Mouse (Mus musculus) left cerebral cortex, adult 18-20 months (tissue): ENCODE measurements around the gene Rdm1. TPM values are rescaled to one million over a fixed set of nuclear protein-coding genes. Genes with fewer than 3 reads are reported as not detected.

Experiments
- DNase-seq, 2 experiments: peaks; one replicate each; pipeline ENCODE4 v3.0.0; 2021 to 2022; ENCODE audit warnings: low spot score in 2 of 2, mixed read lengths in 1 of 2
- total RNA-seq, 2 experiments: library from RNA; stranded (reverse); gene quantifications; 2 replicates each; pipeline ENCODE4 v1.2.3; 2021

Rdm1 gene
- total RNA-seq, 2 experiments from 2014 or later, result 9.0 to 11.0 TPM

DNA sequence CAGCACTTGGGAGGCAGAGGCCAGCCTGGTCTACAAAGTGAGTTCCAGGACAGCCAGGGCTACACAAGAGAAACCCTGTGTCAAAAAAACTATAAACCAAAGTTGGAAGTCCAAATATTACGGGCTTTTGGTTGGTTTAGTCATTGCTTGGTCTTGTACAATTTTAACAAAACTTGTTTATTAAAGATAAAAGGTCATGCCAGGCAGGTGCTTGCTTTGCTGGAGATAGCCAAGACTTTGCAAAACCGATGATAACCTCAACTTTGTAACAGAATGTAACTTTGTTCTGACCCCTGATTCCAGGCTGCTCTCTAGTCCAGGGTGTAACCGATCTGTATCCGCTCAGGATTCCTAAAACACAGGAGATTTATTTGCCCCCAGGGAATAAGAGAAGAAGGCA is 29.4 kb downstream of the Rdm1 start:
- DNase-seq, result no peak

DNA sequence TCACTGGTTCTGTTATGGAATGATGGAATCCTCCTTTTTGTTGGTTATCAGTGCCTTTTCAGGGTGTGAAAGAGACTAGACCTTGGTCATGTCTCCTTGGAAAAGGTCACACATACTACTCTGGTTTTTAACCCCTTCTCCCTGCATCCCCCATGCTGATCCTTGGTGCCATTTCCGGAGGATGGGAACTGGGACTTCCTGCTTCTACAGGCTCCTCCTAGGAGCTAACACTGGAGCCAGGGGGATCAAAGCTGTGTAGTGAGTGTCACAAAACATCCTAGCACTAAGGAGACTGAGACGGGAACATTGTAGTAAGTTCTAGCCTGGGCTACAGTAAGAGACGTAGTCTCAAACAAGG is 30.5 kb downstream of the Rdm1 start:
- no peak for DNase-seq

DNA sequence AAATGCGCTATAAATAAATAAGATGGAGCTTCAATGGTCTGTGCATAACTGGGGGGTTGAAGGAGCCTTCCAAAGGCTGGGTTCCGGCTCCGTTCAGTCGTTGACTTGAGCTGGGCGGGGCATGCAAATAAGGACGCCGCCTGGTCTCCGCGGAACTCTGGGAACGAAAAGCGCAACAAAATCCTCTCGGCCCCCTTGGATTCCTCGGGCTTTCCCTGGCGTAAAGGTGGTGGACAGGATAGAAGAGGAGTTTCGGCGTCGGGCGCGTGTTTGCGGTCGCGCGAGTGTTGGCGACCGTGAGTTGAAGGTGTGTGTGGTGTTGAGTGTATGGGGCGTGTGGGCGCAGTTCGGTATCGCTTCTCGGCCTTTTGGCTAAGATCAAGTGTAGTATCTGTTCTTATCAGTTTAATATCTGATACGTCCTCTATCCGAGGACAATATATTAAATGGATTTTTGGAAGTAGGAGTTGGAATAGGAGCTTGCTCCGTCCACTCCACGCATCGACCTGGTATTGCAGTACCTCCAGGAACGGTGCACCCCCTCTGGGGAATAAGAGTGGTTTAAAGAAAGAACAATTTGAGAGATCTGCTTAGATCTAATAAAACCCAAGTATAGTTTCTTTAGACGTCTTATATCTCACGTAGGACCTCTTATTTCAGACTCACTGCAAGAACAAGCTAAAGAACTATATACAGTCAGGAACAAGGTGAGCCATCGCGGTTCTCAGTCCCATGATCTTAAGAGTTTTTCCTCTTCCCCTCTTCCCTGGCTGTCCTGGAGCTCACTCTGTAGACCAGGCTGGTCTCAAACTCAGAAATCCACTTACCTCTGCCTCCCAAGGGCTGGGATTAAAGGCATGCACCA is 31.1 kb downstream of the Rdm1 start:
- peak; percentile 73 for DNase-seq

DNA sequence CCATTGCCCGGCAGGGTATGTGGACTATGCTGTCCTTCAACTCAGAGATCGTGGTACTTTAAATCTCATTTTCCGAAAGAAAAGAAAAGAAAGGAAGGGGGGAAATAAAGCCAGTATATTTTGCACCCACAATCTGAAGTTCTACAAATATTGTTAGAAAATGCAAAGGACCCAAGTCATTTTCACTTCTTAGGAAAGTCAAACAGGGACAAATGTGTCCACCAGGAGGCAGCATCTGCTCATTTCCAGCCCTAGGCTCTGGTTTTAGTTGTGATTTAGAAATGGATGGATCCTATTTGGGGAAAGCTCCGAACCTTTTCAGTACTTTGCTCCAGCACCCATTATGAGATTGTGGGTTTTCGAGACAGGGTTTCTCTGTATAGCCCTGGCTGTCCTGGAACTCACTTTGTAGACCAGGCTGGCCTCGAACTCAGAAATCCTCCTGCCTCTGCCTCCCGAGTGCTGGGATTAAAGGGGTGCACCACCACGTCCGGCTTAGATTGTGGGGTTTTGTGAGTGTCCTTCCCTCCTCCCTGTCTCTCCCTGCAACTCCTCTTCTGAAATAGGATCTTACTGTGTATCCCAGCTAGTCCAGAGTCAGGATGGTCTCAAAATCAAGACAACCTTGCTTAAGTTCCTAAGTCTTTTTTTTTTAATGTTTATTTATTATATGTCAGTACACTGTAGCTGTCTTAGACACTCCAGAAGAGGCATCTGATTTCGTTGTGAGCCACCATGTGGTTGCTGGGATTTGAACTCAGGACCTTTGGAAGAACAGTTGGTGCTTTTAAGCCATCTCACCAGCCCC is 32.0 kb downstream of the Rdm1 start:
- DNase-seq, result peak; percentile 52 to 67

DNA sequence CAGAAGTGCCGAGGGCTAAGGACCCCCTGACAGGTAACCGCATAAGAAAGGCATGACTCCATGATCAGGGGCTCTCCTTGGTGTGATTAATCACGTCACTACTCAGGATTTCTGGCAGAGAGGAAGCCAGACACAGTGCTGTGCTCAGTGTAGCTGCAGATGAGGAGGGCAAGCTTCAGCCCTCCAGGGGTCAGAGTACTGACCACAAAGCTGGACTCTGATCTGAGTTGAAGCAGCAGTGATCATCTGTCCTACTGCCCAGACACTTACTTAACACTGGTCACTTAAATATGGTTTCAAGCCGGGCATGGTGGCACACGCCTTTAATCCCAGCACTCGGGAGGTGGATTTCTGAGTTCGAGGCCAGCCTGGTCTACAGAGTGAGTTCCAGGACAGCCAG is 34.2 kb downstream of the Rdm1 start:
- DNase-seq, result no peak

DNA sequence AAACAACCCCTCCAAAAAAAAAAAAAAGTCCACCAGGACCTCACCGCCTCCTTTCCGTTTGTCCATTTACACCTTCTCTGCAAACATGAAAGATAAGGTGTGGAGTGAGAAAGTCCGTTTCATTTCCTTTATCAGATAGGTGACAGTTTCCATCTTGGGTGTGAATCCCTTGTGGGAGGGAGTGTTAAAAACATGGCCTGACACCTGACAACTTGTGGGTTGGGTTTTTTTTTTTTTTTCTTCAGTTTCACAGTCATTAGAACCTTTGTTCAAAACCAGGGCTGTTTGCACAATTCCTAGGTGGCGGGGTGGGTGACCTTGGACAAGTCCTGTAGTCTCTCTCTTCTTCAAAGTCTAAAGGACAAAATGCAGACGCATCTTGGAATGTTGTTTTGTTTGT is 34.8 kb downstream of the Rdm1 start:
- no peak for DNase-seq

DNA sequence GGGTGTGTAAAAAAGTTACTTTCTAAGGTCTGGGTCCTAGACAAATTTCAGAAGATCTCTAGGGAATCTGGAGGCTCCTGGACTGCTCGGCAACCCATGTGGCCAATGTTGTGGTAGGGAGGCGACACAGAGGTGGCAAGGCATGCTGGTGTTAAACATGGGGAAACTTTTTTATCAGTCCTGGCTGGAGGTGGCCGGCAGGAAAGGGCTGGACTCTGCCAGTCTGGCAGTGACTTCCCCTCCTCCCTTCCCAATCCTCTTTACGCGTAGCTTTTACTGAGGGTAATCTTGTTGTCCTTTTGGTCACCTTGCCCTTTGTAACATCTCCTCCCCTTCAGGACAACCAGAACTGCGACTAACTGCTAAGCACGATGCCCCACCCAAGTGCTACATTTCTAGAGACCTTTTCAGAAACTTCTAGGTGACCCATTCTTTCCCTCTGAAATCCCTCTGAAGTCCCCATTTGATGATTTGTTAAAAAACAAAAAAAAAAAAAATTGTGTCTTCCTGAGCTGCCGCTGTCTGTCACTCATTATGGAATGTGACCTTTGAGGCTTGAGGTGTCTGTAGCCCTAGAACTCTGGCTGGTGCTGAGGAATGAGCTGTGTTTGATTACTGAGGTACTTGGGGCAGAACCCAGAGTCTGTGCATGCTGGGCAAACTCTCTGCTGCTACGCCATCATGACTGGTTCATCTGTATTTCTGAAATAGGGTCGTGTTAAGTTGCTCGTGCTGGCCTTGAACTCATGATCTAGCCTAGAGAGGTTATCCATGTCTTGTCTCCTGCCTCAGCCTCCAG is 36.4 kb downstream of the Rdm1 start:
- no peak for DNase-seq

DNA sequence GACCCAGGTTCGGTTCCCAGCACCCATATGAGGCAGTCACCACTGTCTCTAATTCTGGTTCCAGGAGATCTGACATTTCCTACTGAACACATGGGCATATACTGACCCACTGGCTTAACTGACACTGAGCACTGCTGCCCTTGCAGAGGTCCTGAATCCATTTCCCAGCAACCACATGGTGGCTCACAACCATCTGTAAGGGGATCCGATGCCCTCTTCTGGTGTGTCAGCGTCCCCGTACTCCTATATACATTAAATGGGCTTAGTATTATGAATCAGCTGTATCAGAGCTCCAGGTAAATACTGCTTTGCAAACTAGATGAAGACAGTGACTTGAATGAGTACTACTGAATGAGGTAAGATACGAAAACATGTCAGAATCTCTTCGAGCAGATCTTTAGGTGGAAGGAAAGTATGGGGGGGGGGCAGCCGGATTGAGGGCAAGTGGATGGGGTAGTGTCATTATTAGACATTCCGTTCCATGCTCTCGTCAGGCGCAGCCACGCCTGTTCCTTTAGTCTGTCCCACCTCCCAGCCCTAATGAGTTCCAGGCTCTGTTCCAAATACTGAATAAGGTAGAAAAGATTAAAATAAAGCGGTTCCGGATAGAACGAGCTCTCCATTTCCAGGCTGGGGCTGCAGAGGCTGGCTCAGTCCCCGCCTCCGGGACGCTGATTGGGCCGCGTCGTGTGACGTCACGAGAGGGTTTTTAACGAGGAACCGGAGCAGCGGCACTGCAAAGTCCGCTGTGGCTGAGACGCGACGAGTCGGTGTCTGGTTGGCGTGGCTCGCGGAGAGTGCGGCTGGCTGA is 38.0 kb downstream of the Rdm1 start, which contains the start of gene Arl4d:
Gene Arl4d (plus strand): TSS at position 717 of the 811 bp plus-strand sequence.
- peak; percentile 97 to 98 for DNase-seq

DNA sequence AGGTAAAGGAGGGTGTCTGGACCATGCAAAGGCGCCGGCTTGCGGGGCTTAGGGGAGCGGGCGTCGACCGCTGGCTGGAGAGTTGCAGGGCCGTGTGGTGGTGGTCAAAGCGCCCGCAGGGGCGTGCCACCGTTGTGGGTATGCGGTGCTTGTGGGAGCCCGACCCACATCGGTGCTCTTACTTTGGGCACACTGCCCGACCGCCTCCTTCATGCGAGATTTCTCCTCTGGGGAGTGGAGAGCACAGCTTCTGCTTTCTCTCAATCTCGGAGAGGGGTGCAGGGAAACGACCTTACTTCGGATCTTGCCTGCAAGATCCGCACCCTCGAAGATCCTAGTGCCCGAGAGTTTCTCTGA is 38.6 kb downstream of the Rdm1 start:
- no peak for DNase-seq

DNA sequence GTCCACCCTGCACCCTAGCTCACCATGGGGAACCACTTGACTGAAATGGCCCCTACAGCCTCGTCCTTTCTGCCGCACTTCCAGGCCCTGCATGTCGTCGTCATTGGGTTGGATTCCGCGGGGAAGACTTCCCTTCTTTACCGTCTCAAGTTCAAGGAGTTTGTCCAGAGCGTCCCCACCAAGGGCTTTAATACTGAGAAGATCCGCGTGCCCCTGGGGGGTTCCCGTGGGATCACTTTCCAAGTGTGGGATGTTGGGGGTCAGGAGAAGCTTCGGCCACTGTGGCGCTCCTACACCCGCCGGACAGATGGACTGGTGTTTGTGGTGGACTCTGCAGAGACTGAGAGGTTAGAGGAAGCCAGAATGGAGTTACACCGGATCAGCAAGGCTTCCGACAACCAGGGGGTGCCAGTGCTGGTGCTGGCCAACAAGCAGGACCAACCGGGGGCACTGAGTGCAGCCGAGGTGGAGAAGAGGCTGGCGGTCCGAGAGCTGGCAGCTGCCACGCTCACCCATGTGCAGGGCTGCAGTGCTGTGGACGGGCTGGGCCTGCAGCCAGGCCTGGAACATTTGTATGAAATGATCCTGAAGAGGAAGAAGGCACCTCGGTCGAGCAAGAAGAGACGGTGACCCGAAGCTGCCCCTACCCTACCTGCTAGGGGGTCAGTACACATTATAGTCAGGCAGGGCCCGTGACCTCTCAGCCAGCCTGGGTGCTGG is 39.8 kb downstream of the Rdm1 start:
- peak; percentile 18 to 29 for DNase-seq

DNA sequence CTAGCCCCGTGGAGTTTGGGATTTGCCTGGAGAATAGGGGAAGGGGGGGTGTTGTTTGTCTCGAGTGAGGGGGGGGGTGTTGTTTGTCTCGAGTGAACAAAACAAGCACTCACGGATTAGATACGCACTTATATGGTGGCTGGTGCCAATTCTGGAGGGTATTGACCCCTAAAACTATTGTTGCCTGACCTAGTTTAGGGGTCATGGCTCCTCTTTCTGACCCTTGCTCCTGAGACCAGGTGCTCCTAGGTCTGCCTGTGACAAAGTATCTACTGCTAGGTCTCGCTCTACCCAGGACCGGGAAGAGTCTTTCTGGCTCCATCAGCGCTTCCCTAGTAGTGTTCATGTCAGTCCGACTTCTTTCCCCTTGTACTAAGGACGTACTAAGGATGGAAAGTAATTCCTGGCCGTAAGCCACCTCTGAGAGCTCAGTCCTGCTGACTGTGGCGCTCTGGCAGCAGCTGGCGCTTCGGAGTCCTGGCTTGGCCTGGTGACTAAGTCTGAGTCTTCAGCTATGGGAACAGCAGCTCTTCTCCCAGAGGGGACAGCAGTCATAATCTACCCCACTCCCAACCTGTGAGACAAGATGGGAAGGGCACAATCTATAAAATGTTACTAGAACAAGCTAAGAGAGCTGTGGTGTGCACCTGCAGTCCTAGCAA is 41.0 kb downstream of the Rdm1 start:
- peak; percentile 62 to 69 for DNase-seq

DNA sequence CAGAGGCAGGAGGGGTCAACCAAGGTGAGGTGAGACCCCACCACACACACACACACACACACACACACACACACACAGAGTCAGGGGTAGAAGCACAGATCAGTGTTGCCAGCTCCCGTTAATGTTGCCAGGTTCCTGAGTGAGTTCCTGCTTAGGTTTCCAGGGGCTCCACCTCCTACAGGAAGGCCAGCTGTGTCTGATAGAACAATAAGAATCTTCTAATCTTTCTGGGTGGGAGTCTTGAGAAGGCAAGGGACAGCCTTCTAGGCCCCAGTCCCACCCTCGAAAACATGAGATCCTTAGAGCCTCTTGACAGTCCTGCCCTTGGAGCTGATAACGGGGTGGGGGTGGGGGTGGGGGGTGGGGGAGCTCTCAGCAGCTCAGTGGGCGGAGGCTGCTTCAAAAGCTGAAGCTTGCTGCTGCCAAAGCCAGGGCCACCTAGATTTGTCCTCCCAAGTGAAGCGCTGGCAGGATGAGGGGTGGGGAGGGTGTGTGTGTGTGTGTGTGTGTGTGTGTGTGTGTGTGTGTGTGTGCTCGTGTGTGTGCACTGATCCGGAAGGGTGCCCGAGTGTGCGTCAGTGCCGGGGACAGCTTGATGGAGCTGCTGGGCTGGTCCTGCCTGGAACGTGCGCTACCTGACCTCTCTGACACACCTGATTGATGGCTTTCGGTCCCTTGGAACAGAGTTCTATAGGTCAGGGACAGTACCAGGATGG is 41.7 kb downstream of the Rdm1 start:
- peak in 1 of 2 experiments; percentile 24 for DNase-seq

DNA sequence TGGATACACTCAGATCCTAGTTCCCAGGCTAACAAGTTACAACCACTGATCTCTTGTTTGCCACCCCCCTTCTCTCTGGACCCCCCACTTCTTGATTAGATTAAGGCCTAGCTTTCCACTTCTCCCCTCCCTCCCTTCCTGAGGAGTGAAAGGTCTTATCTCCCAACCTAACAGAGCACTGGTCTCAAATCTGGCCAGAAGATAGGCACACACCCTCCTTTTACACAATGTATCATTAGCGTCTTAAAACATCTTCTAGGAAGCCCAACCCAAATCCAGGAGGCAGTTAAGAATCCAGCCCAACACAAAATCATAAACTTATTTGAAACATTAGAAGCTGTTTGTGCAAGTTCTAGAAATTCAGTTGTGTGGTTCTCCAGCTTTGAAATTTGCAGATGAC is 43.3 kb downstream of the Rdm1 start:
- DNase-seq, result no peak

DNA sequence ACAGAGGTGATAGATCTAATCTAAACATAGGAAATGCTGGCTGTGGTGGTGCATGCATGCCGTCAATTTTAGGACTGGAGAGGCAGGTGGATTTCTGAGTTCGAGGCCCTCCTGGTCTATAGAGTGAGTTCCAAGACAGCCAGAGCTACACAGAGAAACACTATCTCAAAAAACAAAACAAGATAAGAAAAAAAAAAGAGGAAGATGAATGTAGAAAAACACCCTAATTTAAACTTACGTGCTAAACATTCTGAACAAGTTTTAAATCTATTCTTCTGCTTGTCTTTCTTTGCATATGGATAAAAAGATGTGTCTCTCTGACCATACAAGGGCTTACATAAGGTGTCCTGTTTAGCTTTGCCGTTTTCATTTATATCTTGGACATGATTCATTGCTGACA is 44.3 kb downstream of the Rdm1 start:
- DNase-seq, result no peak

DNA sequence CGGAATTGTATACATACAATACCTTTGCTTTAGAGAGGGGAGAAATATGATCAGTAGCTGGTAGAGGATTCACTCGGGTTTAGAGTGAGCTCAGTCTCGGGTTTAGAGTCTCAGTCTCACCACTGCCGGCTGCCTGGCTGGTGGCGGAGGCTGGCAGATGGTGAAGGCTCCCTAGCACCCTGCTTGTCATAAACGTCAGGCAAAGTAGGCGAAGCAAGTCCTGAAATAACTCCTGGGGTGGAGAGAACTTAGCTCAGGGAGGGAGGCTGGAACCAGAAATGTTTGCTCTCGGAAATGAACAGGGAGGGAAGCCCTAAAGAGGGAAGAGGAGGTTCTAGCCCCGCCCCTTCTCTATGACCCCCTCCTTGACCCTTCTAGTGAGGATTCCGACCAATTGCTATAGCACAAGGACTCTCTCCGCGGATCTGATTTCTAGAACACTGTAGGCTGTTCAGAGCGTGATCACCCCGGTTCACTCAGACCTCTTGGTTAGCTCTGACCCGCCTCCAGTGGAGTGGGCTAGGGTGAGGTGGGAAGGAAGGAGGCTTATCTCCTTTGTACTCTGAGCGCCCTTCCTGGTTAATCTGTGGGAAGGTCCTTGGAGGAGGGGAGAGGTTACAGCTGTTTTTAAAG is 46.1 kb downstream of the Rdm1 start:
- peak; percentile 72 to 86 for DNase-seq

DNA sequence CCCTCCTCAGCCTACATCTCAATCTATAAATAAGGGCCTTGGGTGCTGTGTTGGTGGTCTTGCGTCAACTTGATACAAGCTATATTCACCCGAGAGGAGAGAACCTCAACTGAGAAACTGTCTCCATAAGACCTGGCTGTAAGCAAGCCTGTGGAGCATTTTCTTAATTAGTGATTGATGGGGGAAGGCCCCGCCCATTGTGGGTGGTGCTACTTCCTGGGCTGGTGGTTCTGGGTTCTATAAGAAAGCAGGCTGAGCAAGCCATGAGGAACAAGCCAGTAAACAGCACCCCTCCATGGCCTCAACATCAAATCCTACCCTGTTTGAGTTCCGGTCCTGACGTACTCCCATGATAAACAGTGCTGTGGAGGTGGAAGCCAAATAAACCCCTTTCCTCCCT is 47.1 kb downstream of the Rdm1 start:
- no peak for DNase-seq

DNA sequence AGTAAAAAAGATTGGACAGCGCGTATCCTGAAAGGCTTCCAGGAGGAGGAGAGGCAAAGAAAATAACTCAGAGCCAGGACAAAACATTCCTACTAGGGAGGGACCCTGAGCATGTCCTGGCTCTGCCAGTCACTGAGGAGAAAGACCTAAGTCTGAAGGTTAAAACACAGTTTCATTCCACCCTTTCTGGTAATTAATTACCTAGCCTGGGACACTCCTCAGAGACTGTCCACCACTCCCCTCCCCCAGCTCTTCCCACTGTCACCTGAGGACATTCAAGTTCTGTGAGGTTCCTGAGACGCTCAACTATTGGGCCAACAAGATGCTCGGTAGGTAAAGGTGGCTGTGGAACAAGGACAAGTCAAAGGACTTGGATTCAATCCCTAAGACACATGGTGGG is 48.4 kb downstream of the Rdm1 start:
- DNase-seq, result no peak

DNA sequence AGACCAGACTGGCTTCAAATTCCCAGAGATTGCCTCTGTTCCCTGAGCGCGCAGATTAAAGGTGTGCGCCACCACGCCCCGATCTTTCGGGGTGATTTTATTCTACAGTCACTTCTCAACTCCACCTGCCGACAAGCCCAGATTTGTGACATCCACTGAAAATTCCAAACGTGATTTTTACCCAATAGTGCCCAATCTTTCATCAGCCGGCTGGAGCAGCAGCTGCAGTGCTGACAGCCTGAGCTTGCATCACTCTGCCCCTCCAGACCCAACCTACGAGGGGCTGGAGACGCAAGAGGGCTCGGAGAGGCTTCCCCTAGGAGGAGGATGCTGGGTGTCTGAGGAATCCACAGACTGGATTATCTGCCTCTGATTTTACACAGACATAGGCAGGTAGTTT is 50.7 kb downstream of the Rdm1 start:
- DNase-seq, result no peak
